Mouse (Mus musculus) sigmoid colon, adult 10 weeks (tissue): ENCODE measurements around the gene Asphd2. TPM values are rescaled to one million over a fixed set of nuclear protein-coding genes. Genes with fewer than 3 reads are reported as not detected.

Experiments
- polyA plus RNA-seq: library from polyadenylated mRNA; stranded (reverse); fragments of 350-450 nt; fragmentation: Illumina TruSeq; extraction: RNeasy Lipid Tissue Mini Kit (QIAGEN cat#74804); gene quantifications from one replicate; pipeline ENCODE4 v1.2.3, GENCODE M21; 2014; ENCODE audit warnings: low read depth, low replicate concordance

Gene Asphd2
- not detected for polyA plus RNA-seq

GRCm38 (mm10) chr5:112394779-112395443 is at the start of gene Asphd2:
Gene Asphd2, minus strand, starts transcription at chr5:112394866.

DNA sequence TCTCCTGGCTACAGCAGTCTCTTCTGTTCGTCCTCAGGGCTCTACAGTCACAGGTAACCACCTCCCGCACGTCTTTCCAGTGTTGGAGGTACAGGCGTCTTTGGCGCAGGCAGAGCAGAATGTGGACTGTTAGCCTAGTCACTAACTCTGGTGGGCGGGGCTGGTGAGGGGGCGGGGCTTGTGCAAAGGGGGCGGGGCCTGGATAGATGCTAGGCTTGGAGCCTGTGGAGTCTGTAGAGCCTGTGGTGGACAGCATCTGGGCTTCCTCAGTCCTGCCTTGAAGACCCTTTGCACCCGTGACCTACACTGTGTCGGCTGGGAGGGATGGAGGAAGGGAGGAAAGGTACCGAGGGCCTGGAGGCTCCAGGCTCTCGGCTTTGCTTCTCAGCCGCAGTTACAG is 38.8 kb downstream of the Asphd2 start, which contains the start of gene Gm6583:
TSS of gene Gm6583 (minus strand) at position 124 of the 400 bp plus-strand sequence.

DNA sequence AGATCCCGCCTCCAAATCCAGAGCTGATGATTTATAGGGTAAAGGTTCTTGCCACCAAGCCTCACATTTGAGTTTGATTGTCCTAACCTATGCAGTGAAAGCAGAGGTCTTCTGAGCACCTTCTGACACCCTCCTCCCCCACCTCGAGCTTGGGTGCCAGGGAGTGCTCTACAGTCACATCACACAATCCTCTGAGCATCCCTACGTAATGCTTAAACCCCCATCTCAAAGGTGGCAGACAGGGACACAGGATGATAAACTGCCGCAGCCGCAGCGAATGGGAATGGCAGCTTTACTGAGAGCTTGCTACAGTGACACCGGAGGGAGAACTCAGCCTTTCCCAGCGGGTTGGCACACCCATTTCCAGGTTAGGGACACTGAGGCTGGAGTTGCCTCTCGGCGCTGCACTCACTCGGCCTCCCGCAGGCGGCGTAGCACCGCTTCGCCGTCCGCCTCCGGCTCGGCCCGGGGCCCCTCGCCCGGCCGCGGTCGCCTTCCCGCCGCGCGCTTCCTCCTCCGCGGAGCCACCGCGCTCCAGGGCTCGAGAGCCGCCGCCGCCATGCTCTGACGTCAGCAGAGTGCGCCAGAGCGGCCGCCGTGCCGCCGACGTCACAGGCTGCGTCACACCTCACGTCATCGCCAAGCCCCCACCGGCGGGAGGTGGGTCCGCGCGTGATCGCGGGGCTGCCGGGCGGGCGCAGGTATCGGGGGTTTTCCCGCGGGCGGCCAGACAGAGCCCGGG is 52.0 kb downstream of the Asphd2 start, which contains the start of the genes Srrd and Hps4:
TSS of gene Srrd (minus strand) at position 578 of the 742 bp plus-strand sequence.
TSS of gene Hps4 (plus strand) at position 621 of the 742 bp plus-strand sequence.

Other genes starting within 250 kb of the Asphd2 start
- not detected for gene Cryba4, start 142.3 kb downstream of the Asphd2 start, polyA plus RNA-seq
- gene Crybb1, start 139.1 kb downstream of the Asphd2 start, polyA plus RNA-seq, result not detected
- 4.1 TPM for gene Tpst2, start 118.2 kb downstream of the Asphd2 start, polyA plus RNA-seq
- gene Tfip11, start 68.5 kb downstream of the Asphd2 start, polyA plus RNA-seq, result 6.4 TPM
- not detected for gene Srrd, start 51.8 kb downstream of the Asphd2 start, polyA plus RNA-seq
- gene Hps4, start 51.8 kb downstream of the Asphd2 start, polyA plus RNA-seq, result 20.8 TPM
- gene Gm6583, start 38.8 kb downstream of the Asphd2 start, polyA plus RNA-seq, result not detected
- not detected for gene Gm6588, start 54.6 kb upstream of the Asphd2 start, polyA plus RNA-seq
- gene Sez6l, start 182.3 kb upstream of the Asphd2 start, polyA plus RNA-seq, result 0.28 TPM